Mouse (Mus musculus) layer of hippocampus, adult 18-20 months (tissue): ENCODE results near the gene Kmt5c. TPM values are rescaled to one million over a fixed set of nuclear protein-coding genes. Genes with fewer than 3 reads are reported as not detected.
A peak's percentile ranks its signal among the peaks of the same experiment; 100 is the strongest.

ENCODE experiments used
- DNase-seq, 2 experiments: peaks; one replicate each; pipeline ENCODE4 v3.0.0; 2022; ENCODE audit warnings: low spot score in 2 of 2
- total RNA-seq, 2 experiments: library from RNA; stranded (reverse); gene quantifications; 2 replicates each; pipeline ENCODE4 v1.2.3; 2021

Gene Kmt5c
- total RNA-seq, 2 experiments from 2014 or later, result 28.3 to 30.3 TPM

DNA sequence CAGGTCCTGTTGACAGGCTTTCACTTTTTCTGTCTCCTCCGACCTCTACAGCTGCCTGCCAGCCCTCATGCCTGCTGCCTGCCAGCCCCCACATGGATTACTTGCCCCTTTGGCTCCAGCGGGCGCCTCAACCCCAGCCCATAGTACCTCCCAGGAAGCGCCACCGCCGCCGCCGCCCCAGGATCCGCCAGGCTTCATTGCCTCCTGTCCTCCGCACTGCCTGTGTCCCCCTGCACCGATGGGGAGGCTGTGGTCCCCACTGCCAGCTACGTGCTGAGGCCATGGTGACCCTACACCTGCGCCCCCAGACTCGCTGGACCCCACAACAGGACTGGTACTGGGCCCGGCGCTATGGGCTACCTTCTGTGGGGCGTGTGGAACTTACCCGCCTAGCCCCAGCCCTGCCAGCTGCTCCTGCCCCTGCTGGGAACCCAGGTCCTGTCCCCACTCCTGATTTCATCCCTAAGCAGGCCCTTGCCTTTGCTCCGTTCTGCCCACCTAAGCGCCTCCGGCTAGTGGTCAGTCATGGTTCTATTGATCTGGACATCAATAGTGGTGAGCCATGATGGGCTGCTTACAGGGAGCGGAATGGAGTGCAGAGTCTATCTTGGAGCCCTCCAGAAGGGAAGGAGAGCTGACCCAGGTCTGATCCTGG, 6.5 kb downstream of the Kmt5c start:
- DNase-seq, result no peak

DNA sequence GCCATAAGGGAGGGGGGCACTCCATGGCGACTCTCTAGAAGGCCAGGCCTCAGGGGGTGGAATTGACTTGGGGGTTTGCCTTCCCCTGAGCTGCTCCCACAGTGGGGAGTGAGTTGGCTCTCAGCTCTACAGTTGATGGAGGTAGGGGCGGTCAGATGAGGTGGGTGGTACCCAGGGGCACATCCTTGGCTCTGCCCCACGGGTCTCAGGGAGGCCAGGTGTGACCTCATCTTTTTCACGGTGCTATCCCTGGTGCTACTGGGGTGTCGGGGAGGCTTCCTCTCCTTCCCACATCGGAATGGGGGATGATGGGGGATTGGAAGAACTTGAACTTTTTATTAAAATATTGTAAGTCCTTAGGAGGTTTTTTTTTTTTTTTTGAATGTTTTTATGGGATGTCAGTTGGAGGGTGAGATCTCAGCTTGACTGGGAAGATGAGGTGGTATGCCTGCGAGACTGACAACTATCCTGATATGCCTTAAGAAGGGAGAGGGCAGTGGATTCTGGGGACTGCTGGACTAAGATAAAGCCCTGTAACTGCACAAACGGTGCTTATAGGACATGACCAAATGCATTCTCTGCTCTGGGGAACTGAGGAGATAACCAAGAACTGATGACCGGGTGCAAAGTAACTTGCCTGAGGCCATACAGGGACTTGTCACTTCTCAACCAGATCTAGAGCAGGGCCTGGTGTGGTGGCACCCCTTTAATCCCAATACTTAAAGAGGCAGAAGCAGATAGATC, 7.4 kb downstream of the Kmt5c start:
- no peak for DNase-seq

- DNase-seq, result no peak
These were observed 8.4 kb downstream of the Kmt5c start for GRCm38 (mm10) chr7:4748321-4748720.

DNA sequence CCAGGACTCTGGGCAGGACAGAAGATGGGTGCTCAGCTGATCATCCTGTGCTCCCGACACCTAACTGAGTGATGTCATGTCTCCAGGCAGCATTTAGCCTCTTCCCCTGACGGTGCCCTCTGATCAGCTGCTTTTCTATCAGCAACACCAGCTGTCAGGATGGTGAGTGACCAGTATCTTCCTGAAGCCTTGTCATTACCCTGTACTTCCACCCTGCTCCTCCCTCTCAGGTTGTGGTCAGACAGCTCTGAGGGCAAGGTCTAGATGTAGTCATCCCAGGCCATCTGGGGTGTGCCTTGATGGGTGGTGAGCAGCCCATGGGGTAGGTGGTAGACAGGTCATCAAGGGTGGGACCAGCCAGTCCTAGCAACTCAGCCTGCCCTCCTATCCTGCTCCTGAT, 9.3 kb downstream of the Kmt5c start:
- DNase-seq, result no peak

DNA sequence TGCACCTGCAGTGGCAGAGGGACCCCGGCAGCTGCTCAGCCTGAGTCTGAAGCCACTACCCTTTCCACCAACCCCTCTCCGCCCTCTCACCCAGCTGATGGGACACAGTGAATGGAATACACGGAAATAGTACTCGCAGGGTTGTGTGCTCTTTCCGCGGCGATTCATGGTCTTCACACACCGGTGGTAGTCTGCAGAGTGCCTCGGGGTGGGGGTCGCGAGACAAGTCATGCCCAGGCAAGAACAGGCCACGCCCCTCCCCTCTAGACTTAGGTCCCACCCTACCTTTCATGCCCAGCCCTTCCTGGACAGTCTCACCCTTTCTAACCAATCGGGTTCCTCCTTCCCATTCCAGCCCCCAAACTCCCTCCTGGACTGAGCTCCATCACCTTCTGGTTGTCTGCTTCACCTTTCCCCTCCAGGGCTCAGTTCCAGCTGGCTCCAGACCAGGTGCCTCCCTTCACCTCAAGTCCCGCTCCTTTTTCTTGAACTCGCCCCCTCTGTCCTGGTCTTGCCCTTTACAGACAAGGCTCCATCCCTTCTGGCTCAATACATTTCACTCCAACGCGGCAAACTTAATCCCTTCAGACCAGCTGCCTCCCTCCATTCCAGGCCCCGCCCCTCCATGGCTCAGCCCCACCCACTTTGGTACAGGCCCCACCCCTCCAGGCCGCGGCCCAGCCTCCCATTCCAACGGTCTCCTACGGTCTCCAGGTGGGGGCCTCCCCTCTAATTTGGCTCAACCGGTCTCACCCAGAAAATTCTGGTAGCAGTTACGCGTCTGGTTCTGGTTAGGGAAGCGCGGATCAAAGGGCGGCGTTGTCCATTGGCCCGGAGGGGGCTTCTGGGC, 12.3 kb downstream of the Kmt5c start:
- no peak for DNase-seq

GRCm38 (mm10) chr7:4752821-4753570, 13.1 kb downstream of the Kmt5c start, which contains the start of gene Cox6b2:
Gene Cox6b2, minus strand, starts transcription at chr7:4753094.
- DNase-seq, result peak in 1 of 2 experiments; percentile 49

- no peak for DNase-seq
These were observed 19.8 kb downstream of the Kmt5c start for GRCm38 (mm10) chr7:4759670-4760069.

GRCm38 (mm10) chr7:4764946-4765710, 25.2 kb downstream of the Kmt5c start:
- no peak for DNase-seq

DNA sequence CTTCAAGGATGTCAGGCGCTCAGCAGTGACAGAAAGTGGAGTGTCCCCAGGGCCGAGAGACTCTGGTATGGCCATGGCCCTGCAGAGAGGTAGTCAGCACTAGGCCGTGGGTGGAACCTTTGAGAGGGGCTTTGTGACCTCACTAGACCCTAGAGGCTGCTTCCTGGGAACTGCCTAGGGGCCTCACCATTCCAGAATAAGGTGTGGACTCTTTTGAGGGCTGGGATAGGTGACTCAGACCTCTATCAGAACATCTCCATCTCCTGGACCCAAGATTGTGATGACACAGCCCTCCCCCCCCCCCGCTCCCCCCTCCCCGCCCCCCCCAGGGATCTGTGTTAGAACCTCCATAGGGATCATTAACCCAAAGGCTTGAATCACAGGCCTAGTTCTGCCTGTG, 31.3 kb downstream of the Kmt5c start, which contains the start of gene Fam71e2:
Gene Fam71e2 (minus strand): TSS at position 101 of the 400 bp plus-strand sequence.
- DNase-seq, result no peak

DNA sequence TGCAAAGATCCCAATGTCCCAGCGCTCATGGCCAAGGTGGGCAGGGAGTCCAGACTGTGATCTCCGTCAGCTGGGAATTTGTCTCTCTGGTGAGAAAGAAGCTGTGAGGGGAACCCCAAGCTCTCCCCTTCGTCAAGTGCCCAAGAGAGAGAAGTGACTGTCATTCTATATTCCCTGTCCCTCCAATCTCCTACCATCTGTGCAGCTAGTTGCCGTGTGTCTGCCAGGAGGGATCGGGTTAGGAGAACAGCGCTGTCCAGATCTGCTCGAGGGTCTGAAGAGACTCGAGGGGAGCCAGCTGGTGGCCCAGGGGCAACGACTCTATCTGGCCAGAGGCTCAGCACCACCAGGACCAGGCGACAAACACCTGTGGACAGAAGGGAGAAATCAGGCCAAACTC, 36.2 kb downstream of the Kmt5c start:
- no peak for DNase-seq

- no peak for DNase-seq
These were observed 37.2 kb downstream of the Kmt5c start for GRCm38 (mm10) chr7:4776861-4777830.

GRCm38 (mm10) chr7:4777851-4778637, 38.1 kb downstream of the Kmt5c start:
- DNase-seq, result no peak

DNA sequence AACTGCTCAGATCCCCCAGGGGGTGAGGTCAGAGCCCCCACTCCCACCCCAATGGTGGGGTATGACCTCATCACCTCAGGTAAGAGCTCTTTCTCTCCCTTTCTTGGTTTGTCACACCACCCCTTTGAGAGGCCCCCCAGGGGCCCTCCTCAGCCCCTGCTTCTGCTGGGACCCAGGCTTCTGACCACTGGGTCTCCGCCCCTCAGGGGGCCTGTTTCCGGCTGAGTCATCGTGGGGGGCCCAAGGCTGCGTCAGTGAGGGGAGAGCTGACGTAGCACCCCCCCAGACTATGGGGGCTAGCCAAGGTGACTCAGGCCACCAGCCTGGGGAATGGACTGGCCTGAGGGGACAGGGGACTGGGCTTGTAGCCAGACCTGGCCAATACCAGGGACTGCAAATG, 40.0 kb downstream of the Kmt5c start:
- no peak for DNase-seq

DNA sequence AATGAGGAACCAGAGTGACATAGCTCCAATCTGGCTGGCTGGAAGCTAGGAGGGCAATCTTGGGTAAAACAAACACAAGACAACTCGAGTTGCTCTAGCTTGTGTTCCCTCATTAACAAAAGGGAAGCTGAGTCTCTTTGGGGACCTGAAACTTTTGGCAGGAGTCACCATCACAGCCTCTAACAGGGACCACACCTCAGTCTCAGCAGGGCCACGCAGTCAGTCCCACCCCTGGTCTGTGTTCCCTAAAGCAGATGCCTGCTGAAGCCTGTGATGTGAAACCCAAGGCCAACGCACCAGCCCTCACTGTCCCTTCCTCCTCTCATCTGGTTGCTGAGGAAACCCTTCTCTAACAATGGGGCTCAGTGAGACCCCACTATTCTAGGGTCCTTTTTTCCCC, 42.2 kb downstream of the Kmt5c start:
- no peak for DNase-seq

DNA sequence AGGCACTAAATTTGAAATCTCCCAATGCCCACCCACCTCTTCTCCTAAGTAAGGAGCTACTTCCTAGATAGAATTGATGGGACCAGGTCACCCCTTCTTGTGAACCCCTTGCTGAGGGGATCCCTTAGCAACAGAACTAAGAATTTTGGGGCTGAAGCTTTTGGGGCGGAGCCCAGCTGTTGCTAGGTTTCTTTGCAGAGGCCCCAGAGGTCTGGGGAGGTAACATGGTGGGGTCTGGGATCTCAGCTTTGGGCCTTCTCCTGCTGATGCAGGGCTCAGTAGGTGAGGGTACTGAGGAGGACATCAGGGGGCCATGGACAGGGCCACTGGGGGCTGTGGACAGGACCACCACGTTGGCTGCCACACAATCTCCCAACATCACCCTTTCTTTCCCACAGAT, 42.8 kb downstream of the Kmt5c start, which contains the start of the genes Il11 and Tmem190:
Gene Il11 (minus strand): TSS at position 101 of the 400 bp plus-strand sequence.
Gene Tmem190 (plus strand): TSS at position 179 of the 400 bp plus-strand sequence.
- no peak for DNase-seq

- DNase-seq, result no peak
These were observed 43.9 kb downstream of the Kmt5c start for GRCm38 (mm10) chr7:4783667-4784268.
